Mouse (Mus musculus) heart, adult 18-20 months (tissue): Measurements from ENCODE around the gene Josd2. TPM values are rescaled to one million over a fixed set of nuclear protein-coding genes. Genes with fewer than 3 reads are reported as not detected.

Source experiments
- DNase-seq, 2 experiments: peaks; one replicate each; pipeline ENCODE4 v3.0.0; 2021 to 2022; ENCODE audit warnings: mixed read lengths in 1 of 2
- total RNA-seq, 2 experiments: library from RNA; stranded (reverse); gene quantifications; 2 replicates each; pipeline ENCODE4 v1.2.3; 2021

The Josd2 gene
- total RNA-seq, 2 experiments from 2014 or later = 98.6 to 108 TPM

DNA sequence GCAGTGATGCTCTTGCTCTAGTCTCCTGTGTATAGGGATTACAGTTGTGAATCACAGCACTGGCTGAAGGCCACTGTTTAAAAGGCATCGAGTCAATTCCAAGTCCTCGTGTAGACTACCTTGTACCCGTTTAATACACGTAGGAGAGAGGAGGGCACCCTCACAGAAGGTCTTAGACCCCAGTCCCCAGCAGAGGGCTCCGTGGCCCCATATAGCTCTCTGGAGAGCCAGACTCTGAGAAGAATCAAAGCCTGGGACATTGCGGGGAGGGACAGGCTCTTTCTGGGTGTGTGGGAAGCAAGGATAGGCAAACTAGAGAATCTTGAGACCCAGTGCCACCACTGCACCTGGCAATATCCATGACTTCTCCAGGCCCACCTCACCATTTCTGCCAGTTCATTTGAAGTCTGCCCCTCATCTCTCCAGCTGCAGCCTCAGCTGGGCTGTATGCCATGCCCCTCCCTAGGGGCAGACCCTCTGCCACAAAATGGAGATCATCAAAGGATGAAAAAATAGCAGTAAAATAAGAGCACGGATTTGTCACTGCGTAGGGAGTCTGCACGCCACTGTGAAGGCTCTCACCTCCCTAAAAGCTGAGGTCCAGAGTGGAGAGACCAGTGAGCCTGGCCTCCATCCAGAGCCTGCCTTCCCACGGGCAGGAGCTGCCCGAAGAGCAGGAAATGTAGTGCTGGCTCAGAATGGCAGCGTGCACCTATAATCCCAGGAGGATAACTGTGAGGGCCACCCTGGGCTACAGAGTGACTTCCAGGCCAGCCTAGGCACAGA is 21.5 kb upstream of the Josd2 start:
- DNase-seq = no peak

DNA sequence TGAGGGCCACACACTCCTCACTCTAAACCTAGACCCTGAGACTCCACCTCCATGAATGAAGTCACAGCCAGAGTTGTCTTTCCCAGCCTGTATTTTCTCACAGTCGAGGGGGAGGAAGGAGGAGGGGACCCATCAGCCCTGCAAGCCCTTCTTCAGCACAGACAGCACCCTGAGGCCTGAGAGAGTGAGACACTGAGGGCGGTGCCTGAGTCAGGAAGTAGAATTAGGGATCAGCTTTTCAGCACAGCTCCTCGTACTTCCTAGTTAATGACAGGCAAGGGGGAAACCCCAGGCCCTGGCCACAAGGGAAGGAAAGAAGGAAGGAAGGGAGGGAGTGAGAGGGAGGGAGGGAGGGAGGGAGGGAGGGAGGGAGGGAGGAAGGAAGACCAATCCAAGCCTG is 14.5 kb upstream of the Josd2 start:
- no peak for DNase-seq

DNA sequence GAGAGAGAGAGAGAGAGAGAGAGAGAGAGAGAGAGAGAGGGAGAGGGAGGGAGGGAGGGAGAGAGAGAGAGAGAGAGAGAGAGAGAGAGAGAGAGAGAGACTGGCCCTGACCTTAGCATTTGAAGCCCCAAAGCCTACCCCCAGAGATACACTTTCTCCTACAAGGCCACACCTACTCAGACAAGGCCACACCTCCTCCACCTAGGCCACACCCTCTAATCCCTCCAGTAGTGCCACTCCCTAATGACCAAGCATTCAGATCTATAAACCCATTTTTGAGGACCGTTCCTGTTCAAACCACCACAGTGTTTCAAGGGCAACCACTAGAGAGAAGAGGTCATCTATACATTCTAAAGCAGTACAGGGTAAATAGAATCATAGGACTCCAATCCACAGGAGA is 11.5 kb upstream of the Josd2 start:
- DNase-seq = no peak

DNA sequence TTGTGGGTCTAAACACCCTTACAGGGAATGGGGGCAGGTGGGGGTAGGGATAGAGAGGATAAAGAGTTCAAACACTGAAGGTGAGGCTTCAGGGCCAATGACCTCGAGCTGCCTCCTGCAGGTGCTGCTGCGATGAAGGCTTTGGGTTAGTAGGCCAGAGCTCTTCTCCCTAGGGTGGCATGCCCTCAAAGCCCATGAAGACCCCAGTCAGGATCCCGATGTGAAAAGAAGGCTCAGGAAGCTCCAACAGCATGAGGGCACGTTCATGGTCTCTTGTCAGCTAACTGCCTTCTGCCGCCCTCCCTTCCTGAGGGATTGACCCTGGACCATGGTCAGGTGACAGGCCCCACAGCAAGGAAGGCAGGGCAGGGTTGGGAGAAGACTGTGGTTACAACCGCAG is 7.7 kb upstream of the Josd2 start:
- no peak for DNase-seq

DNA sequence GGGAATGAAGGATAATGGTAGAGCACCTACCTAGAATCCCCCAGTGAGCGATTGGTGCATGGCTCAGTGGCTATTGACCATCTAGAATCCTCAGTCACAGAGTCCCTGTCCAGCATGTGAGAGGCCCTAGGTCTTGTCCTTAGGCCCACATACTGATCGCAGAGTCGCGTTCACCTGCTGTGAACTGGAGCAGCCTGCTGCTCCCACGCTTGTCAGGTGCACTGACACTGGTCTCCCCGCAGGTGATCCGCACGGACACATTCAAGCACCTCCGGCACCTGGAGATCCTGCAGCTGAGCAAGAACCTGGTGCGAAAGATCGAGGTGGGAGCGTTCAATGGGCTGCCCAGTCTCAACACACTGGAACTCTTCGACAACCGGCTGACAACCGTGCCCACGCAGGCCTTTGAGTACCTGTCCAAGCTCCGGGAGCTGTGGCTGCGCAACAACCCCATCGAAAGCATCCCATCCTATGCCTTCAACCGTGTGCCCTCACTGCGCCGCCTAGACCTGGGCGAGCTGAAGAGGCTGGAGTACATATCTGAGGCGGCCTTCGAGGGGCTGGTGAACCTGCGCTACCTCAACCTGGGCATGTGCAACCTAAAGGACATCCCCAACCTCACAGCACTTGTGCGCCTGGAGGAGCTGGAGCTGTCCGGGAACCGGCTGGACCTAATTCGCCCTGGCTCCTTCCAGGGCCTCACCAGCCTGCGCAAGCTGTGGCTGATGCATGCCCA is 6.8 kb upstream of the Josd2 start:
- no peak for DNase-seq

DNA sequence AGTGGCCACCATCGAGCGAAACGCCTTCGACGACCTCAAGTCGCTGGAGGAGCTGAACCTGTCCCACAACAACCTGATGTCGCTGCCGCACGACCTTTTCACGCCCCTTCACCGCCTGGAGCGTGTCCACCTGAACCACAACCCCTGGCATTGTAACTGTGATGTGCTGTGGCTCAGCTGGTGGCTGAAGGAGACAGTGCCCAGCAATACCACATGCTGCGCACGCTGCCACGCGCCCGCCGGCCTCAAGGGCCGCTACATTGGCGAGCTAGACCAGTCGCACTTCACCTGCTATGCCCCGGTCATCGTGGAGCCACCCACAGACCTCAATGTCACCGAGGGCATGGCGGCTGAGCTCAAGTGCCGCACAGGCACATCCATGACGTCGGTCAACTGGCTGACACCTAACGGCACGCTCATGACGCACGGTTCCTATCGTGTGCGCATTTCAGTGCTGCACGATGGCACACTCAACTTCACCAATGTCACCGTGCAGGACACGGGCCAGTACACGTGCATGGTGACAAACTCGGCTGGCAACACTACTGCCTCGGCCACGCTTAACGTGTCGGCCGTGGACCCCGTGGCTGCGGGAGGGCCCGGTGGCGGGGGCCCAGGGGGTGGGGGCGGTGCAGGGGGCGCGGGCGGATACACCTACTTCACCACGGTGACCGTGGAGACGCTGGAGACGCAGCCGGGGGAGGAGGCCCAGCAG is 6.1 kb upstream of the Josd2 start:
- DNase-seq = no peak

DNA sequence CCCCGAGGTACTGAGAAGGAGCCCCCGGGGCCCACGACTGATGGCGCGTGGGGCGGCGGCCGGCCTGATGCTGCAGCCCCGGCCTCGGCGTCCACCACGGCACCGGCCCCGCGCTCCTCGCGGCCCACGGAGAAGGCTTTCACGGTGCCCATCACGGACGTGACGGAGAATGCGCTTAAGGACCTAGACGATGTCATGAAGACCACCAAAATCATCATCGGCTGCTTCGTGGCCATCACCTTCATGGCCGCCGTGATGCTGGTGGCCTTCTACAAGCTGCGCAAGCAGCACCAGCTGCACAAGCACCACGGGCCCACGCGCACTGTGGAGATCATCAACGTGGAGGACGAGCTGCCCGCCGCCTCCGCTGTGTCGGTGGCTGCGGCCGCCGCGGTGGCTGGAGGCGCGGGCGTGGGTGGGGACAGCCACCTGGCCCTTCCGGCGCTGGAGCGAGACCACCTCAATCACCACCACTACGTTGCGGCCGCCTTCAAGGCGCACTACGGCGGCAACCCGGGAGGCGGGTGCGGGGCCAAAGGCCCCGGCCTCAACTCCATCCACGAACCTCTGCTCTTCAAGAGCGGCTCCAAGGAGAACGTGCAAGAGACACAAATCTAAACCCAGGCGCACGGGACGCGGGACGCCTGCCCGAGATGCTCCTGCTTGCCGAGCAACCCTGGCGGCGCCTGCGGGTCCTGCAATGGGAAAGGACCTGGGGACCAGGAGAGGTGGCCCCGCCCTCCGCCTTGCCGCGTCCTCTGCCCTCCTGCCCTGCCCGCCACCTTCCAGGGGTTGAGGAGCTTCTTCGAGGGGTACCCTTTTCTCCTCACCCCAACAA is 5.3 kb upstream of the Josd2 start:
- DNase-seq = no peak

DNA sequence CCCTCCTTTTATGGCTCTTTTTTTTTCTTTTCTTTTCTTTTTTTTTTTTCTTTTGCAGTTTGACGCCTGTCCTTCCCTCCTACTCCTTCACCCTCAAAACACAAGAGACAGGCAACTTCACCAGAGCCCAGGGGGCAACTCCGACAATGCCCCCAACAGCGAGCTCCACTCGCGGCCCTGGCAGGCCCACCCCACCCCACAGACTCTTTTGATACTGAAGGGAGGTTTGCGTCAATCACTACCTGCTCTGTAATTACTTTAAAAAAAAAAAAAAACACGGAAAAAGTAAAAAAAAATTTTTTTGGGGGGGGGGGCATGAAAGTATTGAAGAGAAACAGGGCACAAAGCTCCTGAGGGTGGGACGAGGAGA is 4.7 kb upstream of the Josd2 start:
- DNase-seq = no peak

DNA sequence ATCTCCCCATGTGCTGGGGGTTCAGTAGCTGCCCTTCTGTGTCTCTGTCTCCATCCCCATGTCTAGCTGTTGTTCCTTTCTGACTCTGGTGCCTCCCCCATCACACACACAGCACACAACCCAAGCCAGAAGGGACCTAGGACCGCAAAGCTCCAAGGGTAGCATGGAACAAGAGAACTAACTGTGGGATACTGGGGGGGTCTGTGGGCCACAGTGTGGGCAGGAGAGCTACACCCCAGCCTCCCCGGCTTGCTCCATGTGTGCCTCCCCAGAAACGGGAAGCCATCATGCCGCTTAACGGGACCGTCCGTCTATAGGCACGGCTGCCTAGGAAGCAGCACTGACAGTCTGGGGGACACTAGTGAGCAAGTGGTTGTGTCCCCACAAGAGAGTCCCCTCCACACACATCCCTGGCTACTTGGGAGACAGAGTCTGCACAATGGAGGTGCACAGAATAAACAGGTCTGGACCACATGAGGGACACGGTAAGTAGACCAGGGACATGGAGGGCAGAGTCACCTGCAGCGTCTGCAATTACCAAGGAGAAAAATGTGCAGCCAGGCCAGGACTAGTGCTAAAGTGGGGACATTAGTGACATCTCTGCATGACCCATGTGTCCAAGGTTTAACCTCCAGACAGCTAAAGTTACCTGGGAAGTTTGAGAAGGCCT is 4.1 kb upstream of the Josd2 start:
- DNase-seq = no peak

DNA sequence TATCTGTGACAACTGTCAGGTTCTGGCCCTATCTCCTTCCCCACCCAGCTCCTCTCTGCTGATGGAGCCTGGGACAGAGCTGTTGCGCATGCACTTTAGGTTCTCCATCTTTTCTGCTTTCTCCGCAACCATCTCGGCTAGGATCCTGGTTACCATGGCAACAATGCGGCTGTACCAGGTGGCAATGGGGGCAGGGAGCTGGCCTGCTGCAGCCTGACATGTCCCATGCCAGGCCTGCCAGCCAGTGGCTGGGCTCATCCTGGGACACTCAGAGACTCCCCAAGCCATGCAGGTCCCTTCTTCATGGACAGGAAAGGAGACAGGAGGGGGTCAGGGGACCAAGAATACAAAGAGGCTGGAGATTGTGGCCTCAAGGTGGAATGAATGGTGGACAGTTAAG is 3.3 kb upstream of the Josd2 start:
- DNase-seq = no peak

DNA sequence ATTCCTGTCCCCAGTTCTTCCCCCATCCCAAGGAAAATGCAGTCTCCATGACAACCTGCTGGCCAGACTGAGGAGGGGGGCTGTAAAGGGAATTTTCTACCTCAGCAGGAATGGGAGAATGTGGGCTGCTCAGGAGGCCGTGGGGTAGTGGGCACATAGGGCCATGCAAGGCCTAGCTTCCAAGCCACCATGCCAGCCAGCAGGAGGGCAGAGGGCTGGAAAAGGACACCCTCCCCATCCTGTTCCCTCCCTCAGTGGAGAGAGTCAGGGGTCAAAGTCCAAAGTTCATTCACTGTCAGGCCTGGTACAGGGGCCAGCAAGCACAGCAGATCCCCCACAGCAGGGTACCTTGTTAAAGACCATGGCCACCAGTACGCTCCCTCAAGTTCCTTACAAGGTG is 2.7 kb upstream of the Josd2 start, which contains the start of gene Aspdh:
Aspdh (plus strand) TSS at position 281 of the 400 bp plus-strand sequence.
- DNase-seq = no peak

DNA sequence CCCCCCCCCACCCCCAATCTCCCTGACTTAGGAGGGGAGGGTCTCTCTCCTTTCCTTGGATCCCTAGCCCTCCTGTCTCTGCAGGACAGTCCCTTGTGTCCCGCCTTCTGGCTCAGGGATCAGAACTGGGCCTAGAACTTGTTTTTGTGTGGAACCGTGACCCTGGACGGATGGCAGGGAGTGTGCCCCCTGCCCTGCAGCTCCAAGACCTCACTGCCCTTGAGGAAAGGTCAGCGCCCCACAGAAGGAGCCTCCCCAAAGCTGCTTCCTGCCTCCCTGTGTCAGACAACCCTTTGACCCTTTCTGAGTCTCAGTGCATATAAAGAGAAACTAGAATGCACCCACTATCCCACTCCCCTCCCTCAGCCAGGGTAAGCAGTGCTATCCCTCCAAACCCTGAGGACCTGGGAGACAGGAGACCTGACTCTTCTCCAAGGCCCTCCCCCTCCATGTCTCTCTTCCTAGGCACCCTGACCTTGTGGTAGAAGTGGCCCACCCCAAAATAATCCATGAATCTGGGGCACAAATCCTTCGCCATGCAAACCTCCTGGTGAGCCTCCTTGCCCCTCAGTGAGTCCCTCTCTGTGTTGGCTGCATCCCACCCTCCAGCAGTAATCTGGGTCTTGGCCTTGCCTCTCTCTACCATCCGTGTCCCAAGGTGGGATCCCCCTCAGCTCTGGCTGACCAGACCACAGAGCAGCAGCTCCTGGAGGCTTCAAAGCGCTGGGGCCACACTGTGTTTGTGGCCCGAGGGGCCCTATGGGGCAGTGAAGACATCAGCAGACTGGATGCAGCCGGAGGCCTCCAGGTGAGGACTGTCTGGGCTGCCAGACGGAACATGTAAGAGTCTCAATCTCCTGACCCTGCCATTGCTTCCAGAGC is 1.5 kb upstream of the Josd2 start:
- no peak for DNase-seq

DNA sequence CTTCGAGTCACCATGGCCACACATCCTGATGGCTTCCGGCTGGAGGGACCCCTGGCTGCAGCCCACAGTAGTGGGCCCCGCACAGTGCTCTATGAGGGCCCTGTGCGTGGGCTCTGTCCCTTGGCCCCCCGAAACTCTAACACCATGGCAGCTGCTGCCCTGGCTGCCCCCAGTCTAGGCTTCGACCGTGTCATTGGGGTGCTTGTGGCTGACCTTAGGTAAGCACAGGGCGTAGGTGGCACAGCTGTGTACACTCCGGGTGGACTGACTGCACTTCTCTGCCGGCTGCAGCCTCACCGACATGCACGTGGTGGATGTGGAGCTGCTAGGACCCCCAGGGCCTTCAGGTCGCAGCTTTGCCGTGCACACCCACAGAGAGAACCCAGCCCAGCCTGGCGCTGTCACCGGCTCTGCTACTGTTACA is 880 bp upstream of the Josd2 start:
- DNase-seq = no peak

DNA sequence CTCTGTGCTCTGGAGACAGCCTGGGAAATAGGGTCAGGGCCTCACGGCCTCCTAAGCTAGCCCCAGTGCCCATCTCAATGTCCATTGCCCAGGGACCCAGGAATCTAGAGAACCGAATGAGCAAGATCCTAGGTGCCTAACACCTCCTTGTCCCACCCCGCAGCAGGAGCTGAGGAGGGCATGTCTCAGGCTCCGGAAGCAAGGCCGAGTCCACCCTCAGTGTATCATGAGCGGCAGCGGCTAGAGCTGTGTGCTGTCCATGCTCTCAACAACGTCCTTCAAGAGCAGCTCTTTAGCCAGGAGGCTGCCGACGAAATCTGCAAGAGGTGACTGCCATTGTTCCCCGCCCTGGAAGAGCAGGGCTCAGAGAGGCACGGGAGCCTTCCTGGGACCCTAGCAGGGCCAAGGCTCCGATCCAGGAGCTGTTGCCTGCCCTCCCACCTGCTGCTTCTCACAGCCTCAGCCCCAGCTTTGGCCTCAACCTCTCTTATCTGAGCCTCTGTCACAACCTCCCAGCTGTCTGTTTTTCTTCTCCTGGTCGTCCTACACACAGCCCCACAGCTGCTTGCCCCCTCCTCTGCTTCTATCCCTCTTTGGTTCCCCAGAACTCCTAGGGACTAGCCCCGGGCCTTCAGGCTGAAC is 985 bp downstream of the Josd2 start:
- peak in 1 of 2 experiments; percentile 41 for DNase-seq

DNA sequence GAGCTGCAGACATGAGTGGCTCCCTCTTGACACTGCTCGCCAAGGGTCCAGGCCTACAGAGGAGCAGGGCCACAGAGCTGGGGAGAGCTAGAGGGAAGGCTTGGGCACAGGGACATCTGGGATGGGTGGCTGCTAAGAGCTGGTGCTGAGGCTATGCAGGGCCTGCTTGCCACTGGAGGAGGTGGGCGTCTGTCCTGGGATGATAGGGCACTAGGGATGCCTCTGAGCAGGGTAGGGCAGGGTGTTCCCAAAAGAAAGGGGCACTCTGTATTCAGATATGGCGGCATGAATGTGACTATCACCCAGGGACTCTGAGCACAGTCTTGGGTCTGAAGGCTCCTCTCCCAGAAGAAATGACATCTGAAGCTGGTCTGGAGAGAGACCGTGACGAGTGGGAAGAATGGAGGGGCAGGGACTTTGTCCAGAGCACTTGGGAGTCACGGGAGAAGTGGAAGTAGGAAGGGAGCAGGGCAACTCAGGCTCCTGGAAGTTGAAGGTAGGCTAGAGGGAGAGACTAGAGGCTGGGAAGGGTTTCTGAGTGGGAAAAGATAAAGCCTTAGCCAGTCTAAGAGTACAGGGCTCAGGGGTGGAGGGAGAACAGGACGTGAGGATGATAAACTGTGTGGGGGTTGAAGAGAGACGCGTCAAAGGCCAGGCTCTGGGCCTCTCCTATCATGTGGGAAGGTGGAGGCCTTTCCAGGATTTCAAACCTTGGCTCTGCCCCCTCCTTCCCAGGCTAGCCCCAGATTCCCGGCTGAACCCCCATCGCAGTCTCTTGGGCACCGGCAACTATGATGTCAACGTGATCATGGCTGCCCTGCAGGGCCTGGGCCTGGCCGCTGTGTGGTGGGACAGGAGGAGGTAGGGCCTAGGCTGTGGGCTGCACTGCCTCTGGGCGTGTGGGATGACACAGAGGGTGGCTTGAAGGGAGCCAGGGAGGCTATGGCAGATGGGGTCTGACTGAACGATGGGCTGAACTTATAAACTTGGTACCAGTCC is 2.2 kb downstream of the Josd2 start:
- no peak for DNase-seq

DNA sequence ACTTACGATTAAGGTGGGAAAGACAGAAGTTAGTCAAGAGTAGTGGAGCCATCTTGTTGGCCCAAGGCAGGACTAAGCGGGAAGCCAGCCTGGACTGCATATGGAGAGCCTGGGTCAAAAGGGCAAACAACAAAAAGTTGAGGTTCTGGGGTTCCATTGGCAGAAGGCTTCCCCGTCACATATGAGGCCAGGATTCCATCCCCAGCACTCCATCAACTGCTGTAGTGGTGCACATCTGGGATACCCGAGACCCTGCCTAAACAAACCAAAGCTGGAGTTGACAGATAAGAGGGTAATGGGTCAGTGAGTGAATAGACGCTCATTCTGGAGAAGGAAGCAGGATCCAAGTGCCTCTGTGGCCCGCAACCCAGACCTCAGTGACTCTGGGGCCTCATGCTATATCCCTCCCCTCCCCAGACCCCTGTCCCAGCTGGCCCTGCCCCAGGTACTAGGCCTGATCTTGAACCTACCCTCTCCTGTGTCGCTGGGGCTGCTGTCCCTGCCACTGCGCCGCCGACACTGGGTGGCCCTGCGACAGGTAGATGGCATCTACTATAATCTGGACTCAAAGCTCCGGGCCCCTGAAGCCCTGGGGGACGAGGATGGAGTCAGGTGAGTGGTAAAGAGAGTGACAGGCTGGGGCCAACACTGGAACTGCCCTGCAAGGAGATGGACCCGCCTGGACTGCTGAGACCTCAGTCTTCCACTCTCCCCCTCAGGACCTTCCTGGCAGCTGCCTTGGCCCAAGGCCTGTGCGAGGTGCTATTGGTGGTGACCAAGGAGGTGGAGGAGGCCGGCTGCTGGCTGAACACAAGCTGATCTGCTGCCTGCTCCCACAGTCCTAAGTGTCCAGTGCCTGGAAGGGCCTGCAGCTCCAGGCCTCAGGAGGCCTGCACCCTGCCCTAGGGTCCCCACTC is 3.2 kb downstream of the Josd2 start:
- DNase-seq = peak in 1 of 2 experiments; percentile 30

DNA sequence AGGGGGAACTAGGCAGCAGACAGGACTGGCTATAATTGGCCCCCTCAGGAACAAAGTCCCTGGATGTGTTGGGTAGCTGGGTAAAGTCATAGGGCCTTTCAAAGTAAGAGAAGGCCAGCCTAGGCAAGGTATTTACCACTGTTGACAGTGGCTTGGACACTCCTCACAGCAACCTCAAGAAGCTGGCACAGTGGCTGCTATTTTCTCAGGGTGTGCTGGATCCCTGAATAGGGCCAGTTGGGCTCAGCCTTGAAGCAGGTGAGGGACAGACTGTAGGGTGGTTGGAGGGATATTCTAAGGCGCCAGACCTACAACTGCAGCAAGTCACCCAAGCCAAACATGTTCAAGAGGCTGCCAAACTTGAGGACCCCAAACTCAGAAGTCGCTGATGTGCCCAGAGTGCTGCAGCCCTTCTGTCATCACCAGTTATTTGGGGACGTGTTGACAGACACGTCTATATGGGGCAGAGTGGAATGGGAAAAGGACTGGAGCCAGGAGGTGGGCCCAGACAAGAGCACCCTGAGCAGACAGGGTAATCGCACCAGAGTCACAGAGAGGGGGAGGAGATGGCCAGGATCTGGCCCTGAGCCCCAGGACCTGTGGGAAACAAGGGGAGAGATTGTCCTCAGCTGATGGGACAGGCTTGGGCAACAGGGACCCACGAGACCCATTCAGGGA is 4.2 kb downstream of the Josd2 start:
- DNase-seq = peak; percentile 79 to 90
